Mouse (Mus musculus): ENCODE results near the gene Pmel.
"Not testable (repeated sequence)": the region's sequence is repeated elsewhere in the genome, so short reads cannot be mapped to it uniquely, and the experiment has no call there.

Gene Pmel

DNA sequence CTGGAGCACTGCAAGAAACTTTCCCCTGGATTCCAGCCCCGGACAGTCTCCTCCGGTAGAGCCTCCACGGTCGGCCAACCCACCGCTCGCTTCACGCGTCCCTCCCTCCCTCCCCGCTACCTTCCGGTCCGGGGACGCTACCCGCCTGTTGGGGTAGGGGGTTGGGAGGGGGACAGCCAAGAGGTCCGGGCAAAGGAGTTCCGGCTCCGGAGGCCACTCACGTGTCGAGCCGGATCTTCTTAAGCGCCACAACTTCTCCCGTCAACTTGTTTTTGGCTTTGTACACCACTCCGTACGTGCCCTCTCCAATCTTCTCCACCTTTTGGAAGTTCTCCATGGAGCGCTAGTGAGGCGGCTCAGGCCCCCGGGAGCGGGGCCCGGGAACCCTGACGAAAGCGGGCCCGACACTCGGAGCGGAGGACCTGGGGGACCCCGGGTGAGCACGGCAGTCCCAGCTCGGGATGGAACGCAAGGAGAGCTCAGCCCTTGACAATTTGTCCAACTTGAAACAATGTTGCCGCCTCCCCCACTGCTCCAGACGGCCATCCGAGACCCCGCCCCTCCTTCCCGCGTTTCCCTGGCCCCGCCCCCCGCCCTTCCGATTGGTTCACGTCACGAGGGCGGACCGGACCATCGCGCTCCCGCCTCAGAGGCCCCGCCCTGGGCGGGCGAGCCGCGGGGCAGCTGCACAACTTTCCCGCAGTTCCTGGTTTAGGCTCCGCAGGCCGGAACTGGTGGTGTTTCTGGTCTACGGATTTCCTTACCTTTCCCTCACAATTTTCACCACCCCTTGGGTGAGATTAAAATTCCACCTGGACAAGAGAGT, 709 bp downstream of the Pmel start, which contains the start of gene Cdk2:
Gene Cdk2 (minus strand): TSS at position 541 of the 826 bp plus-strand sequence.
- DNase-seq: peak; percentile 97

DNA sequence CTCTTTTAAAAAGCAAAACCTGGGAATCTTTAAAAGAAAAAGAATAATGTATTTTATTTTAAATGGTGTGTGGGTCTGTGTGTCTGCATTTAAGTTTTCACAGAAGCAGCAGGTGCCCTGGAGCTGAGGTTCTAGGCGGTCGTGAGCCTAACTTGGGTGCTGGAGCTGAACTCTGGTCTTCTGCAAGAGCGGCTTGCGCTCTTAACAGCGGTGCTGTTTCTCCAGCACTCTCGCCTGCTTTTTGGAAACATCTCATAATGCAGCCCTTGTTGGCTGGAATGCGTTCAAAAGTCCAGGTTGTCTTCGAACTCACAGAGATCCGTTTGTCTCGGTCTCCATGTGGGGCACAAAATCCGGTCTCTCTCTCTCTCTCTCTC, 1.3 kb downstream of the Pmel start:
- peak; percentile 21 for DNase-seq

DNA sequence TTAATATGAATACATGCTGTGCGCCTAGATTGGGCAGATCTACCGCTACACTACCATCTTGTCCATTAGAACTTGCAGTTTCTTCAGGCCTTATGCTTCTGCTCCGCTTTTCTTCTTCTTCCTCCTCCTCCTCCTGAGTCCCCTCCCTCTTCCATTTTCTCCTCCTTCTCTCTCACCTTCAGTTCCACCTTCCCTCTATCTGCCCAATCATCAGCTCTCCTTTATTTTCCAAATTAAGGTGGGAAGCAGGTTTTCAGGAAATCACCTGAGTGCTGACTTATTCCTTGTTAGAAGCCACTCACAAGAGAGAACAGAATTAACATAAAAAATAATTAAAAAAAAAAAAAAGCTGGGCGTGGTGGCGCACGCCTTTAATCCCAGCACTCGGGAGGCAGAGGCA, 7.3 kb downstream of the Pmel start:
- DNase-seq: not testable (repeated sequence)

DNA sequence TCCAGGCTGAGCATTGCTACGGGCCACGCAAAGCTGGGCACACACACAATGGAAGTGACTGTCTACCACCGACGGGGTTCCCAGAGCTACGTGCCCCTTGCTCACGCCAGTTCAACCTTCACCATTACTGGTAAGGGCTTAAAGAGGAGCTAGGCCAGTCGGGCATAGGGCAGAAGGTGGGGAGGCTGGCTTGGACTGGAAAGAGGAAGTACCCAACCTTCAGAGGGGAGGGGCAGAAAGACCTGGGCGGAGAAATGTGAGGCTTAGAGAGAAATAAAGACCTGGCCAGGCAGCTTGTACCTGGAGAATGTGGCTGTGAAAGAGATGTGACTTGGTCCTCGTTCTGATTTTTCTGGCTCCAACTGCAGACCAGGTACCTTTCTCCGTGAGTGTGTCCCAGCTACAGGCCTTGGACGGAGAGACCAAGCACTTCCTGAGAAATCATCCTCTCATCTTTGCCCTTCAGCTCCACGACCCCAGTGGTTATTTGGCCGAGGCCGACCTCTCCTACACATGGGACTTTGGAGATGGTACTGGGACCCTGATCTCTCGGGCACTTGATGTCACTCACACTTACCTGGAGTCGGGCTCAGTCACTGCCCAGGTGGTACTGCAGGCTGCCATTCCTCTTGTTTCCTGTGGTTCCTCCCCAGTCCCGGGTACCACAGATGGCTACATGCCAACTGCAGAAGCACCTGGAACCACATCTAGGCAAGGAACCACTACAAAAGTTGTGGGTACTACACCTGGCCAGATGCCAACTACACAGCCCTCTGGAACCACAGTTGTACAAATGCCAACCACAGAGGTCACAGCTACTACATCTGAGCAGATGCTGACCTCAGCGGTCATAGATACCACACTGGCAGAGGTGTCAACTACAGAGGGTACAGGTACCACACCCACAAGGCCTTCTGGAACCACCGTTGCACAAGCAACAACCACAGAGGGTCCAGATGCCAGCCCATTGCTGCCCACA, 11.9 kb downstream of the Pmel start:
- DNase-seq: no peak

DNA sequence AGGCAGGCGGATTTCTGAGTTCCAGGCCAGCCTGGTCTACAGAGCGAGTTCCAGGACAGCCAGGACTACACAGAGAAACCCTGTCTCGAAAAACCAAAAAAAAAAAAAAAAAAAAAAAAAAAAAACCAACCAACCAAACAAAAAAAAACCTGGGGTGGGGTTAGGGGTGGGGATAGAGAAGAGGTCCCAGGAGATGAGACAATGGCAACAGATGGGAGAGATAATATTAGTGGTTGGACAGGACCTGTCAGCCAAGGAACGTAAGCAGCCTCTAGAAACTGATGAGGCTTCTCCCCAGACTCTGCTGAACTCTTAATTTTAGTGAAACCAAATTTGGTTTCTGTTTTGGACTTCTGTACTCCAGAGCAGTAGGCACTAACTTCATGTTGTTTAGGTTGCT, 21.5 kb downstream of the Pmel start:
- DNase-seq: not testable (repeated sequence)

DNA sequence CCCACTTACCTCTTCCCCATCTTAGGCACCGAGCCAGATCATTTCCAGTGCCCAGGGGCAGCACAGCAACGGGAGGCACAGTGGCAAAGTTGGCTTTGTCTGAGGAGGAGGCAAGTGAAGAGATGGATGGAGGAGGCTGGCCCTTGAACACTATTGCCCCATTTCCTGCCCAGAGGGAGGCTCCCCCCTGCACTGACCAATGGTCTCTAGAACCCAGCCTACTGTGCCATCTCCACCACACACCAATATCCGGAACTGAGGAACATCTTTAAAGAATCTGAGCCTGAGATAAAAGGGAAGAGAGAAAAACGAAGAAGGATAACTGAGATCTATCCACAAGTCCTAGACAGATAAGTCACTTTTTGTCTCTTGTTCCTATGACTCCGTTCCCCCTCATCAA, 24.1 kb downstream of the Pmel start:
- DNase-seq: no peak

DNA sequence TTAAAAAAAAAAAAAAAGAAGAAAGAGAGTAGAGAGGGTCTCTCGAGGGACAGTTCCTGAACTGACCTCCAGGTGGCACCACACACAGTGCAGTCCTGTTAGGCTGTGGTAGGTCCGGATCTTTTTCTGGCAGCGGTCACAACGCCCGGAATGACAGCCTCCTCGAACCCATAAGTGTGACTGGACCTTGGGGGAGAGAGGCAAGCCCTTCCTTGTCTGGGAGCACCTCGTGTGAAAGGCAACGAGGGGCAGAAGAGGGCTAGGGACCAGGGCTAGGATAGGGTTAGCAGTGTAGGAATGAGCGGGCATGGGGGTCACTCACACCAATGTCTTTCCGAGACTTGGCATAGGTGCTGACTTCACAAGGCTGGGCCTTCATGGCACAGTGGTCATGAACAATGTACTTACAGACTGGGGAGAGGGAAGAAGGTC, 27.0 kb downstream of the Pmel start:
- DNase-seq: peak; percentile 72

DNA sequence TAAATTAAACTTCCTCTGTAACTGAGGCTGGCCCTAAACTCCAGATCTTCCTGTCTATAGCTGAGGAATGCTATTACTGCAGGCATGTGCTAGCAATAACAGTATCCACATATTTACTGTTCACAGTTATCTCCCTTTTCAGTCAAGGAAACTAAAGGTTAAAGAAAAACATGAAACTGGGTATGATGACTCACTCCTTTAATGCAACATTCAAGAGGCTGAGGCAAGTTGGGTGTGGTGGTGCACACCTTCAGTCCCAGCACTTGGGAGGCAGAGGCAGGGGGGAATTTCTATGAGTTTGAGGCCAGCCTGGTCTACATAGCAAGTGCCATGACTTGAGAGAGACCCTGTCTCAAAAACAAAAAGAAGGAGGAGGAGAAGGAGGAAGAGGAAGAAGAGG, 28.0 kb downstream of the Pmel start:
- no peak for DNase-seq

DNA sequence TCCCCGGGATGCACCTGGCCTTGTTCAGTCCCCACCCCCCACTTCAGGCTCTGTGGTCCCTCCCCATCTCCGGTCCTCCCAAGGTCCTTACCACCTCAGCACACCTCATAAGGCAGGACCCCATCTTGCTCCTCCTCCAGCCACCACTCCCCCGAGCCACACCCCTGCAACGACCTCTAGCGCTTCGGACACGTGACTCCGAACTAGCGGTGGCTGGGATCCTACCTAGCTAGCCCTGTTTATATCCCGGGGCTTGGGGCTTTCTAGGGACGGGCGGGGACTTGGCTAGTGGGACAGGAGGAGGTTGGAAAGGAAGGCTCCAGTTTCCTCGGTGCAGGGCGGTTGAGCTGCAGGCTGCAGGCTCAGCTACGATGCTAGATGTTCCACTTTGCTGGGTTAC, 33.4 kb downstream of the Pmel start:
- peak; percentile 51 for DNase-seq

DNA sequence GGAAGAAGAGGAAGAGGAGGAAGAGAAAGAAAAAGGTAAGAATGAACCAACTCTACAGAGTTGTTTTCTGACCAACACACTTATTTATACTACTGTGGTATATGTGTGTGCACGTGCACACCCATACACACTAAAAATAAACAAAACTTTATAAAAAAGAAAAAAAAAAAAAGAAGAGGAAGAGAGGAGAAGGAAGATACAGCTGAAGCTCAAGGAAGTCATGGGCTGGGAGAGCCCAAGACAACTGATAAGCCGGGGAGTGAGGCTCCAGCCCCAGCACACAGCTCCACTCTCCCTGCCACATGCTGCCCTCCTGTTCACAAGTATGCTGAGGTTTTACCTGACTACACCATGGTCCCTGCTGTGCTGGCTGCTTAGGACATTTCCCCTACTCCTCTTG, 36.3 kb downstream of the Pmel start:
- no peak for DNase-seq

DNA sequence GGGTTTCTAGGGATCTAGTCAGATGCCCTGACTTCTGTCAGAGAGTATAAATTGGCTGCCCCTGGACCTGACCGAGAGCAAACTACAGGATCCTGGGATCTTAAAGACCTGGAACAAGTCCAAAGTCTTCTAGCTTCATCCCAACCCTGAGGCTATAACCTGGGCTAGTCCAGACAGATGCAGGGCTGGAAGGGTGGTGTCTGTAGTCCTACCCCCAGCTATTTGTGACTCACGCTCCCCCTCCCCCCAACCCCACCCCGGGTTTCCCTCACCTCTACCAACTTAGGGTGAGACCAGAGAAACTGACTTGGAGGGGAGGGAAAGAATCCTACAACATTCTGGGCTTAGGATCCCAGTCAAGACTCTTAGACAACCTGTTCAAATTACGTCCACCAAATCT, 38.6 kb downstream of the Pmel start:
- DNase-seq: no peak

DNA sequence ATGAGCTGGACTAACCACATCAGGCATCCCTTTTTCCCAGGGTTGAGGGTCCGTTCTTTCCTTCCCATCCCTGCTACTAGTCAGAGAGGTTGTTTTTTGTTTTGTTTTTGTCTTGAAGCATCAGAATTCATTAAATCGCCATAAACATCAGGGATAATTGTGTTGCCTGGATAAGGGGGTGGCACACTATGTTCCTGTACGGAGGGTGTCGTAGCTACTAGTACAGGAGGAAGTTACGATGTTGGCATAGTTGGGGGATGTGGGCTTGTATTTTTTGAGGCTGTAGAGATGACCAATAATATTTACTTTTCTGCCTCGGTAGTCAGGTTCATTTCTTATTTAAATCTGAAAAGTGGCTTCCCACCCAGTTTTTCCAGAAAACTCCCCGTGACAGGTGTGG, 39.2 kb downstream of the Pmel start:
- DNase-seq: no peak

DNA sequence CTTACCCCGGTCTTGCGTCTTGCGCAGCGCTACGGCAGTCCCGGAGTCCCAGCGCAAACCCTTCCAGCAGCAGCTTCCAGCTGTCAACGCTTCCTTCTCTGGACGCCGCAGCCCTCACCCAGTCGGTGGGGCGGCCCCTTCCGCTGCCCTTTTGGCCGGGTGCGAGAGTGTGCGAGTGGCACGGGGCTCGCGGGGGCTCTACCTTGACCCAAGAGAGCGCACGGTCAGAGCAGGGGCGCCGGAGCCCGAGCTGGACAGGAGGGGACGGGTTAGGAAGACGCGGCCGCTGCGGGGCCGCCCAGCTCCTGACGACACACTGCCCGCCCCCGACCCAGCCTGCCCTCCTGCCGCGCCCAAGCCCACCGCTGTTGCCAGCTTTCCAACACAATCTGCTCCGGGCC, 39.8 kb downstream of the Pmel start:
- peak; percentile 67 for DNase-seq

DNA sequence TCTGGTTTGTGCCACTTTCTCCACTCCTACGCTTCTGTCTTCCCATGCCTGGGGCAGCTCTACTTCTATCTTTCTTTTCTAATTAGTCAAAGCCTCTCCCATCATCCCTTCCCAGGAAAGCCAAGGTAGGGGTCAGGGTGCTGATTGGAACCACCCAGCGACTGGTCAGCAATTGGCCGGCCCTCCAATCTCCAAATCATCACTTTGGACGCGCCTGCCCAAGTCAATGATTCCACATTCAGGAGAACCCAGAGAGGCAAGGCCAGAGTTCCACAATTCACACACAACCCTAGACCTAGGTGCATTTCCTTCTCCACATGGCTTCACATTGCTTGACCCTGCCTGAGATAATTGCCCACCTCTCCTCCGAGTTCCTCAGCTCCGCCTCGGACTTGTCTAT, 40.2 kb downstream of the Pmel start:
- DNase-seq: peak; percentile 4

DNA sequence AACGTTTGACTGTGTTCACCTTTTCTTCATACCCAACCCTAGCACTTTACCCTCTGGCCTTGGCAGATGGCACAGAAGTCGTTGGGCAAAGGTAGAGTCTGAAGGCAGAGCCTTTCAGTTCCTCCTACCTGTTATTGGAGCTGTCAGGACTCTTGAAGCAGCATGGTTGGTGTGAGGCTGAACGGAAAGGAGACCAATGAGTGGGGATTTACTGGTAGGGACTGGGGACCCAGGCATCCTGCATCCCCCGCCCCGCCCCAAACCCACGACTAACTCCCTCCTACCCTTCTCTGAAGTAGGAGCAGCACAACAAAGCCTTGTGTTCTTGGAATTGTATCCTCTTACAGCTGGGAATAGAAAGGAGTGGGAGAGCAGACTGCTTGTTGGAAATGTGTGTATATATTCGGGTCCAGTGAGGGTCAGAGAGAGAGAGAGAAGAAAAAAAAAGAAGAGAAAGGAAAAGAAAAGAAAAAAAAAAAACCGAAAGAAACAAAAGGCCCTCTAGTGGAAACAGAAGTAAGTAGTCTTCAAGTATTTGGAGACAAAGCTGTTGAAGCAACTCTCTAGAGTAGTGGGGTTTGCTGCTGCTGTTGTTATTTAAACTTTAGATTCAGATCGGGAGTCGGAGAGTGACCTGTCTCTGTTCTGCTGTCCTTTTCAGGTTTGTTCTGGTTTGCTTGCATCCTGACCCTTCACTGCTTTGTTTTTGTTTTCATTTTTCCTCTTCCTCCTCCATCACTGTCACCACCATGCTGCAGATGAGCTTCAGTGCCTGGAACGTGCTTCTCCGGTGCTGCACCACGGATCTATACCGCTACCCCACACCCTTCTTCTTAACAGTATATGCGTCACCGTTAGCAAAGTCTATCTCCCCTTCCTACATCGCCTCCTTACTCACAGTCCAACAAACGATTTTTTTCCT, 40.9 kb downstream of the Pmel start, which contains the start of gene Dgka:
Gene Dgka (minus strand): TSS at position 176 of the 922 bp plus-strand sequence.
- DNase-seq: peak; percentile 22

DNA sequence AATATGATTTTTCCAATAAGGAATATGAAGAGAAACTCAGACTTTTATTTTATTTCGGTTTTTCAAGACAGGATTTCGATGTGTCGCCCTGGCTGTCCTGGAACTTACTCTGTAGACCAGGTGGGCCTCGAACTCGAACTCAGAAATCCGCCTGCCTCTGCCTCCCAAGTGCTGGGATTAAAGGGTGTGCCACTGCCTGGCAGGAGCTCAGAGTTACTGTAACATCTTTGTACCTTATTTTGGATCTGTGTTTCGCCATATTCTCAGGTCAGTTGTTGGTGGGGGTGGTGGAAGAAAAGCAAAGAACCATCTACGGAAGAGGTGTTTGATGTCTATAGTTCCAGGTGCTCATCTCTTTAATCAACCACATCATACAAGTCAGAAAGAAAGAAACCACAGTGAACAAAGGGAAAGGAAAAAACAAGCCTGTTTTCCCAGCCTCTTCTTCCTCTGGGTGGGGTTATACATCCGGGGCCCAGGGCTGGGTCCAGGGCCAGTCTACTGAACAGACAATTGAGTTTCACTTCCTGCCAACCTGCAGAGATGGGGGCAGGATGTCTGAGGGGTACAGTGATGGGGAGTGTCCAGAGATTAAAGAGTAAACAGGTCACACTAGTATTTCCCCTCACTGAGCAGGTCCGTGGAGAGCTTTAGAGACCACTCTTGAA, 42.1 kb downstream of the Pmel start:
- no peak for DNase-seq

DNA sequence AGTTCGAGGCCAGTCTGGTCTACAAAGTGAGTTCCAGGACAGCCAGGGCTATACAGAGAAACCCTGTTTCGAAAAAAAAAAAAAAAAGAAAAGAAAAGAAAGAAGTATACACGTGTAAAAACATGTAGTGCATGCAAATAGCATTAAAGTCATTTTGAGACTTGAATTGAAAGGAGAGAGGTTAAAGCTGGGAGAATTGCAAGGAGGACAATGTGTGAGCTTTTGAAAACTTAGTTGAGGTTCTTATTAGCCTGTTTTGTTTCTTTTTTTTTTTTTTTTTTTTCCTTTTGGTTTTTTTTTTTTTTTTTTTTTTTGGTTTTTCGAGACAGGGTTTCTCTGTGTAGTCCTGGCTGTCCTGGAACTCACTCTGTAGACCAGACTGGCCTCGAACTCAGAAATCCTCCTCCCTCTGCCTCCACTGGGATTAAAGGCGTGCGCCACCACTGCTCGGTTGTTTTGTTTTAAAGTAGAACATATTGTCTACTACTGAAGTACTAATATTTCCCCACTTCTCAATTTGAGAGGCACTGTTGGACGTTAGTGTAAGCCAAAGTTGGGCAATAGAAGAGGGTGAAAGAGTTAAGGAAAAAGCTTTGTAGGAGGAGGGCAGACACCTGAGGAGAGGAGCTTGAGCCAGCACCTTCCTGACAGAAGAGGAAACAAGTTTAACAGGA, 43.1 kb downstream of the Pmel start:
- no peak for DNase-seq

DNA sequence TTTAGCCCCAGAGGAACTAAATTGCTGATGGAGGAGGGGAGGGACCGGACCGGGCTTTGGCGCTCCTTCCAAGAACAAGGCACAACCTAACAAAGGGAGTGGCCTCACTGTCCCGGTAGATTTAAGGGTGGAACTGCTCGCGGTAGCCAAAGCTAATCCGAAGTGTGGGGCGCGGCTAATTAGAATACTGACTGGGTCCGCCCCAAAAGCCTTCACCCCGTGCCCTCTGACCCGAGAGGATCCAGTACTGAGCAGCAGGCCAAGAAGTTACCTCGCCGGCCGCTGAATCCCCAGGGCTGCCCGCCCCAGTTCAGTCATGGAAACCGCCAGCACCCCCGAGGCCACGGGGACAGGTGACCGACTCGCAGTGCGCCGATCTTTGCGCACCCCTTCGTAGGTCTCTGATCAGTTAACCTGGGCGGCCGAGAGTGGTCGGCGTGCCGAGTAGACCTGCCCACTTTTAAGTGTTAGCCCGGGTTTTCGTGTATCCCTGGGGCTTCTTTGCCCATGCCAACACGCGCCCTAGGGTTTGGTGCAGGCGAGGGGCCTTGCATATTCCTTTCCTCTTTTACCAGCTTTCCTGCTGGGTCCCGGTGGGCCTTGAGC, 43.8 kb downstream of the Pmel start, which contains the start of gene Pym1:
Gene Pym1 (plus strand): TSS at position 244 of the 606 bp plus-strand sequence.
- peak; percentile 84 for DNase-seq

DNA sequence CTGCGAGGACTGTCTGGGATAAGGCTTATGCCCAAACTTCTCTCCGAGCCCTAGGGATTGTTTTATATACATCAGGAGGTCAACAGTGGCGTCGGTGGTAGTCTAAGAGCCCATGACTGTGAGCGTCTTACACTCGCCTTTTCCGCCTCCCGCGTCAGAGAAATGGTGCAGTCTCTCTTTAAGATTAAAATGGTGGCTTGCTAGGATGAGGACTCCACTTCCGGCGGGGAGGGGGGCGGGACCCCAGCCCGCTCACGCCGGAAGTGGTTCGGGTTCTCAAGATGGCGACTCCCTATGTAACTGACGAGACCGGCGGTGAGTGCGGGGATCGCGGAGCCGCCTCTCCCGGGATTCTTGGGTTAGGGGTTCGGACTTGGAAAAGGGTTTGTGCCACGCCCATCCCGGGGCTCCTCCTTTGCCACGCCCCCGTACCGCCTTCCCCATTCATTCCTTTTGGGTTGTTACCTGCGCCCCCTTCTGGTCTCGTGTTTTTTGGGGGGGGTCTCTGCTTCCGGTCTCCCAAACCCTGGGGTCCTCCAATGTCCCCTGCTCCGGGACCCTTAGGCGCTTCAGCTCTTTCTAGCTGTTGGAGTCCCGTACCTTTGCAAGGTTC, 44.4 kb downstream of the Pmel start:
- peak; percentile 96 for DNase-seq

All from embryo, embryonic 11 days (tissue).